Mouse (Mus musculus) adrenal gland, adult 8-10 months (tissue): ENCODE data around the gene S100b. TPM values are rescaled to one million over a fixed set of nuclear protein-coding genes. Genes with fewer than 3 reads are reported as not detected.

Experiments
- DNase-seq: peaks from one replicate; pipeline ENCODE4 v3.0.0; 2022
- microRNA-seq, 2 experiments: library from miRNA; unstranded; fragments of <30 nt; microRNA quantifications; one replicate each; pipeline ENCODE4 v1.2.0; 2022
- total RNA-seq, 4 experiments: library from RNA; stranded (reverse); gene quantifications; 2 replicates each; pipeline ENCODE4 v1.2.4; 2022

The S100b gene
- total RNA-seq, 4 experiments from 2014 or later, result 7.3 to 35.5 (median 12.7) TPM

GRCm38 (mm10) chr10:76260358-76261059 is 6.9 kb downstream of the S100b start:
- no peak for DNase-seq

DNA sequence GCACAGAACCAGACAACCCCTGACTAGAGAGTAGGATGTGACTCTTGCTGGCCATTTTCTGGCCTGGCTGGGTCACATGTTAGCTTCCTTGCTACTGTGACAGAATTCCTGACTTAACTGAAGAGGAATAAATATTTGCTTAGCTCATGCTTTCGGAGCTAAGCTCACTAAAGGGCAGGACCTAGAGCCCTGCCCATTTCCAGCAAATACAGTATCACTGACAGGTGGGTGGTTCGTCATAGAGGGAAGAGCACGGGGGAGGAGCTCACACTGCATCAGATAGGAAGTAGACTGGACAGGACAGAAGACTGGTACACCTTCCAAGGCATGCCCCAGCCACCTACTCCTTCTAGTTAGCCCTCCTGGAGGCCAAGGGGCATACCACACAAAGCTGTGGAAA is 7.8 kb downstream of the S100b start:
- DNase-seq, result no peak

- DNase-seq, result no peak
Observed at GRCm38 (mm10) chr10:76262431-76262830, 8.8 kb downstream of the S100b start.

GRCm38 (mm10) chr10:76271238-76271637 is 17.6 kb downstream of the S100b start:
- no peak for DNase-seq

- no peak for DNase-seq
Observed at GRCm38 (mm10) chr10:76275256-76275655, 21.6 kb downstream of the S100b start.

- DNase-seq, result no peak
Observed at GRCm38 (mm10) chr10:76278541-76279097, 25.0 kb downstream of the S100b start.

DNA sequence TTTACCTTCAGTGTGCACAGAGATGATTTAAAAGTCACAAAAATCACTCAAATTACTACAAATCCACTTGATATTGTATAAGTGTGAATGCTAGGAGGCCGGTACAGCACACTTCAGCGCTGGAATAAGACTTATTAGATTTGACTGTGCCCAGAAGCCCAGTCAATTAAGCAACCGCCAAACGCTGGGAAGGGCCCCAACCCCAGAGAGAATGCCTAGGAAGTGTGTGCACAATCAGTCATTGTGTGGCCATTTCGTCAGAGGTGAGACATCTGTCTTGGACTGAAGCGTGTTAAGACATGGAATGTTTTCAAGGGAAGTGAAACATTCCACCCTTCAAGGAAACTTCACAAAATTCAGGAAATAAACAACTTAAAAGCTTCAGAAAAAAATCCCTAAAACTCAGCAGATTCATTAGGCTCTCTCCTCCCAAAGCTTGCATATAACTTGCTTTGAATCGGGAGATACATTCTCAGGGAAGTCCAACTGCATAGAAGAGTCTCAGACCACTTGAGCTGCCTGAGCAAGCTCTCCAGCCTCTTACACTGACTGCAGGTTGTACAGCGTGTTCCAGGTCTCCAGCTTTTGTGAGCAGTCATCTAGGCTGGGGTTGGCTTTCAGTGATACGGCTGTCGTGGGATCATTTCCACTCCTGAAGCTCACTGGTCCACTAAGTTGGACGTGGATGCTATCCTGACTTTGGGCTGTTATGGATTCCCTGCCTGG is 34.8 kb downstream of the S100b start:
- DNase-seq, result no peak

GRCm38 (mm10) chr10:76289052-76289451 is 35.4 kb downstream of the S100b start:
- DNase-seq, result no peak

GRCm38 (mm10) chr10:76289936-76290671 is 36.5 kb downstream of the S100b start:
- no peak for DNase-seq

GRCm38 (mm10) chr10:76293222-76293621 is 39.6 kb downstream of the S100b start:
- DNase-seq, result no peak

- no peak for DNase-seq
Observed at GRCm38 (mm10) chr10:76300133-76300532, 46.5 kb downstream of the S100b start.

DNA sequence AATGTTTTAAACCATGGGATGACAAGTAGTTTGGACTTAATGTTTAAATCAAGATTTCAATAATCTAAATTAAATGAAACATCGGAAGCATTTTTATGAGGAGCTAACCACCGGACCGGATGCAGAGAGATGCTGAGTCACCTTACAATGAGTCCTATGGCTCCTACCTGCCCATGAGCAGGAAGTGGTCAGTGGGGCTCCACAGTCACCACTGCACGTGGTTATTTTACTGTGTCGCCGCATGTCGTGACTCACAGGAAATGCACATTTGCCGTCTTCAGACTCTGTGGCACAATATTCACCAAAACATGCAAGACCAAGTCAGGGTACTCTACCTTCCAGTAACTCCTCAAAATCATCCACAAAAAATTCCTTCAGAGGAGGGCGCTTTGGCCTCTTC is 53.1 kb downstream of the S100b start:
- DNase-seq, result no peak

Small RNAs within 50 kb of the gene (microRNA-seq; reads per million reads assigned to microRNA genes)
- gene Mir678, result 0 reads per million in 2 experiments

Other genes starting within 250 kb of the S100b start
- 10 to 100 TPM in 2 of 4 experiments, 1 to 10 TPM in 2; 8.7 to 10.4 (median 9.5) TPM for gene Zfp280b, start 221.2 kb upstream of the S100b start, total RNA-seq
- gene Slc5a4b, start 142.9 kb upstream of the S100b start, total RNA-seq, result not detected
- not detected for gene Slc5a4a, start 106.4 kb upstream of the S100b start, total RNA-seq
- gene Prmt2, start 16.0 kb upstream of the S100b start, total RNA-seq, result 10 to 100 TPM; 24.6 to 33.5 (median 29.3) TPM
- gene Dip2a, start 91.4 kb downstream of the S100b start, total RNA-seq, result 10 to 100 TPM; 23.2 to 41.3 (median 31.9) TPM
- gene AC141477.1, start 186.6 kb downstream of the S100b start, total RNA-seq, result 1 to 10 TPM in 1 of 4 experiments, not detected in 3; 3.1 TPM
- gene Pcnt, start 188.9 kb downstream of the S100b start, total RNA-seq, result 10 to 100 TPM; 18.4 to 27.1 (median 20.3) TPM
- not detected for gene 2610028H24Rik, start 195.2 kb downstream of the S100b start, total RNA-seq
- 10 to 100 TPM; 32.2 to 46.7 (median 40.8) TPM for gene Mcm3ap, start 215.1 kb downstream of the S100b start, total RNA-seq
- 1 to 10 TPM; 2.9 to 5.0 (median 3.1) TPM for gene Ybey, start 215.3 kb downstream of the S100b start, total RNA-seq